Mouse (Mus musculus) small intestine, adult 10 weeks (tissue): Measurements from ENCODE around the gene Nme8. TPM values are rescaled to one million over a fixed set of nuclear protein-coding genes. Genes with fewer than 3 reads are reported as not detected.

Experiments used
- polyA plus RNA-seq: library from polyadenylated mRNA; stranded (reverse); fragments of 350-450 nt; fragmentation: Illumina TruSeq; extraction: RNeasy Lipid Tissue Mini Kit (QIAGEN cat#74804); gene quantifications from one replicate; pipeline ENCODE4 v1.2.3, GENCODE M21; 2014; ENCODE audit warnings: low replicate concordance

Nme8 gene
- not detected for polyA plus RNA-seq

GRCm38 (mm10) chr13:19697790-19698189 lies at the start of gene Nme8:
Gene Nme8 (minus strand): TSS chr13:19697794.

GRCm38 (mm10) chr13:19622573-19623227 lies 74.9 kb downstream of the Nme8 start, which contains the start of gene Sfrp4:
Gene Sfrp4 (plus strand): TSS chr13:19623104.

GRCm38 (mm10) chr13:19619216-19619927 lies 78.2 kb downstream of the Nme8 start, which contains the start of gene Epdr1:
Gene Epdr1 (minus strand): TSS chr13:19619927.

Other genes starting within 250 kb of the Nme8 start
- gene Epdr1, start 77.9 kb downstream of the Nme8 start, polyA plus RNA-seq: 2.6 TPM
- not detected for gene Sfrp4, start 74.7 kb downstream of the Nme8 start, polyA plus RNA-seq
- gene Gpr141, start 126.5 kb upstream of the Nme8 start, polyA plus RNA-seq: 10.3 TPM